Mouse (Mus musculus): ENCODE results near the gene Smim24.

Smim24 gene

GRCm38 (mm10) chr10:81392781-81393185 lies at the start of gene Smim24:
Gene Smim24, plus strand, starts transcription at chr10:81393051.
- no peak for DNase-seq (ENCODE audit: extremely low spot score, low spot score)

- no peak for DNase-seq (ENCODE audit: extremely low spot score, low spot score)
Measured at GRCm38 (mm10) chr10:81344421-81345161, 48.3 kb upstream of the Smim24 start.

- DNase-seq (ENCODE audit: extremely low spot score, low spot score), result no peak
Measured at GRCm38 (mm10) chr10:81345162-81345534, 47.7 kb upstream of the Smim24 start.

GRCm38 (mm10) chr10:81346453-81347067 lies 46.3 kb upstream of the Smim24 start:
- peak; percentile 67 for DNase-seq (ENCODE audit: extremely low spot score, low spot score)

- no peak for DNase-seq (ENCODE audit: extremely low spot score, low spot score)
Measured at GRCm38 (mm10) chr10:81349146-81349545, 43.7 kb upstream of the Smim24 start.

GRCm38 (mm10) chr10:81349961-81350350 lies 42.9 kb upstream of the Smim24 start:
- DNase-seq (ENCODE audit: extremely low spot score, low spot score), result no peak

- peak; percentile 96 for DNase-seq (ENCODE audit: extremely low spot score, low spot score)
Measured at GRCm38 (mm10) chr10:81350351-81351063, 42.3 kb upstream of the Smim24 start, which contains the start of gene Hmg20b. Gene Hmg20b, minus strand, starts transcription at chr10:81350480.

GRCm38 (mm10) chr10:81351678-81352291 lies 41.1 kb upstream of the Smim24 start:
- no peak for DNase-seq (ENCODE audit: extremely low spot score, low spot score)

- DNase-seq (ENCODE audit: extremely low spot score, low spot score), result no peak
Measured at GRCm38 (mm10) chr10:81354738-81355477, 37.9 kb upstream of the Smim24 start.

- no peak for DNase-seq (ENCODE audit: extremely low spot score, low spot score)
Measured at GRCm38 (mm10) chr10:81355533-81355932, 37.3 kb upstream of the Smim24 start.

- no peak for DNase-seq (ENCODE audit: extremely low spot score, low spot score)
Measured at GRCm38 (mm10) chr10:81356352-81356990, 36.4 kb upstream of the Smim24 start.

- peak; percentile 85 for DNase-seq (ENCODE audit: extremely low spot score, low spot score)
Measured at GRCm38 (mm10) chr10:81356991-81357844, 35.6 kb upstream of the Smim24 start, which contains the start of gene Mfsd12. Gene Mfsd12, plus strand, starts transcription at chr10:81357491.

GRCm38 (mm10) chr10:81358209-81358608 lies 34.6 kb upstream of the Smim24 start:
- no peak for DNase-seq (ENCODE audit: extremely low spot score, low spot score)

GRCm38 (mm10) chr10:81358841-81359240 lies 34.0 kb upstream of the Smim24 start:
- no peak for DNase-seq (ENCODE audit: extremely low spot score, low spot score)

GRCm38 (mm10) chr10:81360721-81361120 lies 32.1 kb upstream of the Smim24 start:
- no peak for DNase-seq (ENCODE audit: extremely low spot score, low spot score)

GRCm38 (mm10) chr10:81362336-81362949 lies 30.4 kb upstream of the Smim24 start:
- DNase-seq (ENCODE audit: extremely low spot score, low spot score), result no peak

GRCm38 (mm10) chr10:81363436-81364346 lies 29.2 kb upstream of the Smim24 start:
- no peak for DNase-seq (ENCODE audit: extremely low spot score, low spot score)

GRCm38 (mm10) chr10:81364666-81365065 lies 28.2 kb upstream of the Smim24 start:
- no peak for DNase-seq (ENCODE audit: extremely low spot score, low spot score)
